In genomic region chr4:45819208-45819931, GRCm38 (mm10) we compare ENCODE assay signal across 9 mouse cellular contexts. TPM values are rescaled to one million over a fixed set of nuclear protein-coding genes. Genes with fewer than 3 reads are reported as not detected.
DNase-seq lines count a peak whose midpoint lies in the region; ATAC-seq lines count a peak whose summit lies in the region.
"Had no signal": no experiment of that assay in that cellular context is flagged by ENCODE, and none has a peak within 500 bp of the region (broad histone marks: within the 10 kb centered on the region; RNA-seq: fewer than 3 reads in every experiment).

No protein-coding gene starts in this region.

- peaks cover 24% of the 10 kb centered on the region for H3K36me3 ChIP-seq in forebrain, embryonic 15.5 days
- peaks cover 11% of the 10 kb centered on the region for H3K36me3 ChIP-seq in hindbrain, embryonic 12.5 days
- H3K36me3 ChIP-seq in liver, embryonic 13.5 days: no peaks in the 10 kb centered on the region
- no peaks in the 10 kb centered on the region for H3K36me3 ChIP-seq in neural tube, embryonic 11.5 days (ENCODE audit: control insufficient read depth, insufficient read depth, low read length)

- H3K4me2 ChIP-seq in forebrain, embryonic 15.5 days (replicated peaks): peak overlapping the region; percentile 39
- H3K4me2 ChIP-seq in hindbrain, embryonic 12.5 days (replicated peaks): peak overlapping the region; percentile 48
- H3K4me2 ChIP-seq in liver, embryonic 13.5 days: peak overlapping the region; percentile 48
- peak overlapping the region; percentile 36 for H3K4me2 ChIP-seq in neural tube, embryonic 11.5 days (ENCODE audit: low read depth)

- H3K27ac ChIP-seq in forebrain, embryonic 15.5 days (replicated peaks): peak overlapping the region; percentile 99
- H3K27ac ChIP-seq in hindbrain, embryonic 12.5 days: peak overlapping the region; percentile 96
- no peak overlapping the region for H3K27ac ChIP-seq in liver, embryonic 13.5 days
- H3K27ac ChIP-seq in neural tube, embryonic 11.5 days (ENCODE audit: low read depth, low read length): peak overlapping the region; percentile 94

- H3K27me3 ChIP-seq in forebrain, embryonic 15.5 days: no peaks in the 10 kb centered on the region
- peaks cover 9% of the 10 kb centered on the region for H3K27me3 ChIP-seq in hindbrain, embryonic 12.5 days
- H3K27me3 ChIP-seq in liver, embryonic 13.5 days: peaks cover 35% of the 10 kb centered on the region
- peaks cover 7% of the 10 kb centered on the region; the same call in 1 of the 2 replicates for H3K27me3 ChIP-seq in neural tube, embryonic 11.5 days (ENCODE audit: control insufficient read depth, insufficient read depth, low read length)

- peak; percentile 84 for ATAC-seq in forebrain, embryonic 15.5 days (replicated peaks)
- peak; percentile 67 for ATAC-seq in hindbrain, embryonic 12.5 days (ENCODE audit: low FRiP score)
- ATAC-seq in liver, embryonic 13.5 days (ENCODE audit: low read depth): no peak
- ATAC-seq in neural tube, embryonic 11.5 days (ENCODE audit: insufficient read depth, low FRiP score, low TSS enrichment): peak; percentile 54
- no peak for ATAC-seq in erythroid progenitor cell, adult 5-6 weeks (replicated peaks; ENCODE audit: low FRiP score, poor library complexity, severe bottlenecking)

- peaks cover 89% of the 10 kb centered on the region for H3K4me1 ChIP-seq in forebrain, embryonic 15.5 days
- H3K4me1 ChIP-seq in hindbrain, embryonic 12.5 days: peaks cover 66% of the 10 kb centered on the region
- peaks cover 4% of the 10 kb centered on the region; the same call in 1 of the 2 replicates for H3K4me1 ChIP-seq in liver, embryonic 13.5 days (replicated peaks)
- H3K4me1 ChIP-seq in neural tube, embryonic 11.5 days (ENCODE audit: control insufficient read depth, insufficient read depth, low read length): peaks cover 41% of the 10 kb centered on the region

- peak overlapping the region; percentile 27 for H3K9ac ChIP-seq in forebrain, embryonic 15.5 days (replicated peaks)
- H3K9ac ChIP-seq in hindbrain, embryonic 12.5 days: peak overlapping the region; percentile 54
- H3K9ac ChIP-seq in liver, embryonic 13.5 days: no peak overlapping the region
- H3K9ac ChIP-seq in neural tube, embryonic 11.5 days (ENCODE audit: low read length): peak overlapping the region; percentile 2

- under 1% methylated on average over 17 of the region's 17 CpGs for WGBS in forebrain, embryonic 15.5 days
- WGBS in hindbrain, embryonic 12.5 days: under 1% methylated on average over 17 of the region's 17 CpGs
- 3% methylated on average over 17 of the region's 17 CpGs for WGBS in liver, embryonic 13.5 days (ENCODE audit: insufficient replicate concordance)
- under 1% methylated on average over 17 of the region's 17 CpGs for WGBS in neural tube, embryonic 11.5 days

- no peaks in the 10 kb centered on the region for H3K9me3 ChIP-seq in forebrain, embryonic 15.5 days
- H3K9me3 ChIP-seq in hindbrain, embryonic 12.5 days (replicated peaks): no peaks in the 10 kb centered on the region
- H3K9me3 ChIP-seq in liver, embryonic 13.5 days (replicated peaks): no peaks in the 10 kb centered on the region
- H3K9me3 ChIP-seq in neural tube, embryonic 11.5 days (ENCODE audit: control insufficient read depth, low read length): no peaks in the 10 kb centered on the region

- peak; percentile 19 for DNase-seq in ovary, postnatal 36 days (ENCODE audit: low spot score)
- no peak for DNase-seq in ovary, adult 18-20 months (ENCODE audit: low spot score)
- no peak for DNase-seq in liver, embryonic 13.5 days
- peak; percentile 76 for DNase-seq in neural tube, embryonic 11.5 days (ENCODE audit: low spot score)
- no peak for DNase-seq in thymus, postnatal 14 days

- H3K4me3 ChIP-seq in forebrain, embryonic 15.5 days: peak overlapping the region; percentile 15
- H3K4me3 ChIP-seq in hindbrain, embryonic 12.5 days: peak overlapping the region; percentile 15
- peak overlapping the region; percentile 14; the same call in 1 of the 2 replicates for H3K4me3 ChIP-seq in liver, embryonic 13.5 days (replicated peaks)
- H3K4me3 ChIP-seq in neural tube, embryonic 11.5 days (ENCODE audit: low read depth, low read length): 0 out of 2 replicates have a peak overlapping the region, but pooled peaks have one; percentile 16

RNA-seq across cellular contexts. Expression of gene Igfbpl1, which starts 7.4 kb away (rescaled TPM):
- polyA plus RNA-seq in forebrain, embryonic 15.5 days (2015; fragmentation: Nextera tagmentation; extraction: Ambion mirVana): 114 and 126 TPM in 2 replicates
- polyA plus RNA-seq in hindbrain, embryonic 12.5 days (2016; fragmentation: Nextera tagmentation; extraction: Ambion mirVana): 47.2 and 48.7 TPM in 2 replicates
- polyA plus RNA-seq in liver, embryonic 13.5 days (2015; fragmentation: Nextera tagmentation; extraction: Ambion mirVana): 0.03 and 0.05 TPM in 2 replicates
- 76.8 and 90.4 TPM in 2 replicates for polyA plus RNA-seq in neural tube, embryonic 11.5 days (2014; fragmentation: Nextera tagmentation; extraction: Ambion mirVana)
- not detected in 2 replicates for total RNA-seq in erythroid progenitor cell, adult 5-6 weeks (2015; ENCODE audit: low replicate concordance)
- total RNA-seq in erythroid progenitor cell, adult 5-6 weeks (2017; ENCODE audit: low replicate concordance): not detected in 2 replicates
- total RNA-seq: neutrophil, adult 5-6 weeks had no signal

RNA-seq across cellular contexts. Expression of gene Aldh1b1, which starts 20.5 kb away (rescaled TPM):
- polyA plus RNA-seq in forebrain, embryonic 15.5 days (2015; fragmentation: Nextera tagmentation; extraction: Ambion mirVana): 25.7 and 27.4 TPM in 2 replicates
- polyA plus RNA-seq in hindbrain, embryonic 12.5 days (2016; fragmentation: Nextera tagmentation; extraction: Ambion mirVana): 7.4 and 7.6 TPM in 2 replicates
- 44.1 and 50.6 TPM in 2 replicates for polyA plus RNA-seq in liver, embryonic 13.5 days (2015; fragmentation: Nextera tagmentation; extraction: Ambion mirVana)
- 4.1 and 4.6 TPM in 2 replicates for polyA plus RNA-seq in neural tube, embryonic 11.5 days (2014; fragmentation: Nextera tagmentation; extraction: Ambion mirVana)
- not detected in 2 replicates for total RNA-seq in erythroid progenitor cell, adult 5-6 weeks (2015; ENCODE audit: low replicate concordance)
- total RNA-seq in erythroid progenitor cell, adult 5-6 weeks (2017; ENCODE audit: low replicate concordance): 1.7 and 3.5 TPM in 2 replicates

RNA-seq across cellular contexts. Expression of gene Stra6l, which starts 29.1 kb away (rescaled TPM):
- polyA plus RNA-seq in forebrain, embryonic 15.5 days (2015; fragmentation: Nextera tagmentation; extraction: Ambion mirVana): 1.5 and 1.6 TPM in 2 replicates
- 0.43 and 0.64 TPM in 2 replicates for polyA plus RNA-seq in hindbrain, embryonic 12.5 days (2016; fragmentation: Nextera tagmentation; extraction: Ambion mirVana)
- 2.9 and 4.0 TPM in 2 replicates for polyA plus RNA-seq in liver, embryonic 13.5 days (2015; fragmentation: Nextera tagmentation; extraction: Ambion mirVana)
- polyA plus RNA-seq in neural tube, embryonic 11.5 days (2014; fragmentation: Nextera tagmentation; extraction: Ambion mirVana): 6.3 and 7.2 TPM in 2 replicates
- total RNA-seq in erythroid progenitor cell, adult 5-6 weeks (2015; ENCODE audit: low replicate concordance): not detected in 2 replicates
- not detected in 2 replicates for total RNA-seq in erythroid progenitor cell, adult 5-6 weeks (2017; ENCODE audit: low replicate concordance)
- total RNA-seq: neutrophil, adult 5-6 weeks had no signal

Comparison
In these comparisons a context has a peak if more than half of its experiments do, and no peak if none do; other contexts are left out.
1. DNase-seq: peak in ovary, postnatal 36 days (single experiment) and neural tube, embryonic 11.5 days (single experiment); none in ovary, adult 18-20 months (single experiment), liver, embryonic 13.5 days (single experiment) and thymus, postnatal 14 days (single experiment).
2. ATAC-seq: peak in forebrain, embryonic 15.5 days (single experiment), hindbrain, embryonic 12.5 days (single experiment) and neural tube, embryonic 11.5 days (single experiment); none in liver, embryonic 13.5 days (single experiment) and erythroid progenitor cell, adult 5-6 weeks (single experiment).
3. RNA of gene Igfbpl1, which starts 7.4 kb away (polyA plus RNA-seq): 114 to 126 TPM in forebrain, embryonic 15.5 days, 76.8 to 90.4 TPM in neural tube, embryonic 11.5 days and 47.2 to 48.7 TPM in hindbrain, embryonic 12.5 days; 0.03 to 0.05 TPM in liver, embryonic 13.5 days; every median in the first group is over 10 times any median in the second.
4. Peak in every context shown above with its lines, with median percentiles within 50 percentile points of each other: H3K4me2 ChIP-seq and H3K4me3 ChIP-seq.